Mouse (Mus musculus) hindbrain, embryonic 11.5 days (tissue): ENCODE data around the gene Sf1. TPM values are rescaled to one million over a fixed set of nuclear protein-coding genes. Genes with fewer than 3 reads are reported as not detected.
A peak's percentile ranks its signal among the peaks of the same experiment; 100 is the strongest.

ENCODE experiments used
- ATAC-seq: fragments of 200-750 bp; cut with Nextera tagmentation; 2 replicates; pipeline ENCODE4 v1.8.0; 2017; ENCODE audit warnings: mild to moderate bottlenecking, moderate TSS enrichment, moderate library complexity; ENCODE audit not compliant: low FRiP score
- DNase-seq: peaks from one replicate; pipeline ENCODE4 v3.0.0-alpha.2; 2015; ENCODE audit warnings: low spot score
- H3K27ac ChIP-seq: fragments of 300-500 bp; sonication (generic); 2 replicates; pipeline ENCODE4 v1.5.1; 2014; ENCODE audit warnings: mild to moderate bottlenecking, low read depth, low read length
- H3K27me3 ChIP-seq: fragments of 300-500 bp; sonication (generic); 2 replicates; pipeline ENCODE4 v1.6.1; 2014; ENCODE audit warnings: mild to moderate bottlenecking, low read length, moderate library complexity, mixed read lengths; ENCODE audit not compliant: control insufficient read depth, insufficient read depth
- H3K36me3 ChIP-seq: fragments of 300-500 bp; sonication (generic); 2 replicates; pipeline ENCODE4 v1.6.1; 2014; ENCODE audit warnings: mild to moderate bottlenecking, low read length, moderate library complexity, mixed read lengths; ENCODE audit not compliant: control insufficient read depth, insufficient read depth
- H3K4me1 ChIP-seq: fragments of 300-500 bp; sonication (generic); replicated peaks from 2 replicates; pipeline ENCODE4 v1.6.1; 2014; ENCODE audit warnings: low read length, mixed read lengths; ENCODE audit not compliant: control insufficient read depth, insufficient read depth
- H3K4me2 ChIP-seq: fragments of 300-500 bp; sonication (generic); replicated peaks from 2 replicates; pipeline ENCODE4 v1.6.1; 2014; ENCODE audit warnings: mild to moderate bottlenecking, low read depth, low read length
- H3K4me3 ChIP-seq: fragments of 300-500 bp; sonication (generic); 2 replicates; pipeline ENCODE4 v1.5.1; 2014; ENCODE audit warnings: low read depth, low read length
- H3K9ac ChIP-seq: fragments of 300-500 bp; sonication (generic); 2 replicates; pipeline ENCODE4 v1.6.1; 2014; ENCODE audit warnings: low read depth, low read length
- H3K9me3 ChIP-seq: fragments of 300-500 bp; sonication (generic); 2 replicates; pipeline ENCODE4 v1.6.1; 2016; ENCODE audit warnings: low read length; ENCODE audit not compliant: control insufficient read depth
- WGBS: fragments of 180-500 bp; shearing (Covaris S2); extraction: QIAGEN DNeasy Blood & Tissue Kit; methylation state at CpG from one replicate; pipeline ENCODE4 v1.1.7; 2014; 5-methylcytosine and 5-hydroxymethylcytosine counted together
- polyA plus RNA-seq: library from polyadenylated mRNA; unstranded; fragments of >200 nt; fragmentation: Nextera tagmentation; extraction: Ambion mirVana; gene quantifications from 2 replicates; pipeline ENCODE4 v1.2.1, GENCODE M21; 2014

Gene Sf1
- polyA plus RNA-seq, 1 experiment from 2014 or later, result 156 TPM

- peaks cover 24% of the 10 kb centered on the region for H3K4me1 ChIP-seq
- ATAC-seq, result peak; percentile 50; the same call in 1 of the 2 replicates
- H3K4me2 ChIP-seq, result 0 out of 2 replicates have a peak overlapping the region, but pooled peaks have one; percentile 0
- H3K36me3 ChIP-seq, result no peaks in the 10 kb centered on the region
- H3K9me3 ChIP-seq, result no peaks in the 10 kb centered on the region
- no peak overlapping the region for H3K4me3 ChIP-seq
- 5% methylated on average over 9 of the region's 9 CpGs for WGBS
- H3K27ac ChIP-seq, result peak overlapping the region; percentile 68
- H3K27me3 ChIP-seq, result peaks cover 25% of the 10 kb centered on the region
- peak; percentile 80 for DNase-seq
- peak overlapping the region; percentile 44; the same call in 1 of the 2 replicates for H3K9ac ChIP-seq
These were observed 52.8 kb downstream of the Sf1 start for GRCm38 (mm10) chr19:6416124-6416770.

DNA sequence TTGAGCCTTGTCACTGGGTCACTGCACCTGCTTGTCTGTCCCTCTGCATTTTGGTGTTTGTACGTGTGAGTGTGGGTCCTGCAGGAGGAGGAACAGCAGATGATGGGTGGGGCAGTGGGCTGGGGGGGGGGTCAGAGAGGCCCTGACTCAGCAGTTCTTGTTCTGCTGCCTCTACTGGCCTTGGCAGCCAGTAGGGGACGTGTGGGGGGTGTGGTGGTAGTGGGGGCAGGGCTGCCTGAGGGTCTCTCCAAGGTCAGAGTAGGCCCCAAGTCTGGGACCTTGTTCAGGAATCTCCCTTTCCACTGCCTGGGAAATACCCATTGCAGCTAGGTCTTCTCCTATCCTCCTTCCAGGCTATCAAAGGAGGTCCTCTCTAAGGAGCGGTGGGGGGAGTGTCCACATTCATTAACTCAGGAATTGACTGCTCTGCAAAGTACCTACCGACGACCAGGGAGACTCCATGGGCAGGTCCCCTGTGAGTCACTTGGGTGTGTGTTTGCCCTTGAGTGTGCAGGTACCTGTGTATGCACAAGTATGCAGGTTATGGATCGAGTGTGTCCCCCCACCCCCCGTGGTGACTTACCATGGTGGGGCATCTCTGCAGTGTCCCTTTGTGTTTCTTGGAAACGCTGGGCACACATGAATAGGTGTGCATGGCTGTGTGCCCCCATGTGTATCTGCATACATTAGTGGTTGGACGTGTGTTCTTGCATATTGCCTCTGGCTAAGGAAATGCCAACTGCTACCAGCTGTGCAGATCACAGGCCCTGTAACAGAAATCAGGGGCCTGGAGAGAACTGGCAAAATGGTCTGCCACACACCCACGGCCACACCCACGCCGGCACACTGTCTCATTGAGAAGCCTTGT, 53.6 kb downstream of the Sf1 start:
- H3K9me3 ChIP-seq, result no peaks in the 10 kb centered on the region
- H3K4me1 ChIP-seq, result peaks cover 24% of the 10 kb centered on the region
- peak overlapping the region; percentile 44; the same call in 1 of the 2 replicates for H3K9ac ChIP-seq
- DNase-seq, result no peak
- H3K27ac ChIP-seq, result peak overlapping the region; percentile 68
- H3K27me3 ChIP-seq, result peaks cover 29% of the 10 kb centered on the region
- peak overlapping the region; percentile 1; the same call in 1 of the 2 replicates for H3K4me2 ChIP-seq
- H3K4me3 ChIP-seq, result no peak overlapping the region
- WGBS, result 67% methylated on average over 12 of the region's 12 CpGs
- no peak for ATAC-seq
- H3K36me3 ChIP-seq, result no peaks in the 10 kb centered on the region

DNA sequence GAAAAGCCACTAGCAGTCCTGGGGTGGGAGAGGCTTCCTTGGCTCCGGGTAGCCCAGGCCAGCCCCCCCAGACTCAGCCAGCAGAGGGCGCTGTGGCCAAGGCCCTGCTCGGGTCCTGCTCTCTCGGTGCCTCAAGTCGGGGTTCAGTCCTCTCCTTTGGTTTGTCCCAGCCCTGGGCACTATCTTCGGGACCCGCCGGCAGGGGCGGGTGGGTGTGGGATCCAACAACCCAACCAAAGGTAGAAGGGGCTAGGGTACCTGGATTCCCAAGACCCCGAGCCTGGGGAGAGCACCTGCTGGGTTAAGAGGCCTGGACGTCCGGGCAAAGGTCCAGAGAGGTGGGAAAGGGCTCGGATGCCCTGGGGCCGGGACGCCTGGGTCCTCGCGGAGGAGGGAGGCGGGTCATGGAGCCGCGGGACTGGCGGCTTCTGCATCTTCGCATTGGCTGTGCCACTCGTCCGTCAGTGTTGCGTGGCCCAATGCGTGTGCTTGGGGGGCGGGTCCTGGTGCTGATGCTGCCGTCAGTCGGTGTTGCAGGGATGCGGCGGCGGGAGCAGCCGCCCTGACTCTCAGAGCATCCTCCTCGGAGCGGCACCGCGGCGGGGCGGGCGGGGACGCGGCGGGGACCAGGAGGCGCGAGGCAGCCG, 54.9 kb downstream of the Sf1 start, which contains the start of gene Nrxn2:
Gene Nrxn2 (plus strand): TSS at position 499 of the 647 bp plus-strand sequence.
- Histone ChIP-seq H3K9me3 (no peaks in the 10 kb centered on the region), H3K36me3 (no peaks in the 10 kb centered on the region), H3K4me3 (peak within 1 kb of the TSS; percentile 57), H3K27me3 (peaks cover 29% of the 10 kb centered on the region), H3K4me2 (peak within 1 kb of the TSS; percentile 89), H3K9ac (peak within 1 kb of the TSS; percentile 66), H3K27ac (peak within 1 kb of the TSS; percentile 76), H3K4me1 (peaks cover 24% of the 10 kb centered on the region)
- peak; percentile 89 for ATAC-seq
- WGBS, result under 1% methylated on average over 42 of the region's 46 CpGs
- DNase-seq, result peak; percentile 93

GRCm38 (mm10) chr19:6418984-6419692, 55.6 kb downstream of the Sf1 start:
- peak overlapping the region; percentile 75 for H3K27ac ChIP-seq
- no peaks in the 10 kb centered on the region for H3K9me3 ChIP-seq
- 11% methylated on average over 13 of the region's 23 CpGs for WGBS
- DNase-seq (no peak), ATAC-seq (peak; percentile 20; the same call in 1 of the 2 replicates)
- no peaks in the 10 kb centered on the region for H3K36me3 ChIP-seq
- peaks cover 29% of the 10 kb centered on the region for H3K27me3 ChIP-seq
- H3K9ac ChIP-seq, result peak overlapping the region; percentile 66
- peak overlapping the region; percentile 57 for H3K4me3 ChIP-seq
- peak overlapping the region; percentile 89 for H3K4me2 ChIP-seq
- H3K4me1 ChIP-seq, result peaks cover 24% of the 10 kb centered on the region

- no peak for DNase-seq
- no peak for ATAC-seq
- Histone ChIP-seq H3K27ac (no peak overlapping the region), H3K9ac (peak overlapping the region; percentile 66), H3K4me3 (peak overlapping the region; percentile 57), H3K9me3 (no peaks in the 10 kb centered on the region), H3K4me1 (peaks cover 27% of the 10 kb centered on the region), H3K27me3 (peaks cover 29% of the 10 kb centered on the region), H3K4me2 (peak overlapping the region; percentile 89), H3K36me3 (no peaks in the 10 kb centered on the region)
- 61% methylated on average over 9 of the region's 9 CpGs for WGBS
These were observed 56.4 kb downstream of the Sf1 start for GRCm38 (mm10) chr19:6419805-6420310.

GRCm38 (mm10) chr19:6420481-6421210, 57.2 kb downstream of the Sf1 start:
- WGBS, result 57% methylated on average over 19 of the region's 19 CpGs
- Histone ChIP-seq H3K9ac (0 out of 2 replicates have a peak overlapping the region, but pooled peaks have one; percentile 7), H3K9me3 (no peaks in the 10 kb centered on the region), H3K4me1 (peaks cover 27% of the 10 kb centered on the region), H3K4me3 (peak overlapping the region; percentile 57; the same call in 1 of the 2 replicates), H3K27ac (no peak overlapping the region), H3K4me2 (peak overlapping the region; percentile 89), H3K36me3 (no peaks in the 10 kb centered on the region), H3K27me3 (peaks cover 30% of the 10 kb centered on the region)
- ATAC-seq (no peak), DNase-seq (no peak)

DNA sequence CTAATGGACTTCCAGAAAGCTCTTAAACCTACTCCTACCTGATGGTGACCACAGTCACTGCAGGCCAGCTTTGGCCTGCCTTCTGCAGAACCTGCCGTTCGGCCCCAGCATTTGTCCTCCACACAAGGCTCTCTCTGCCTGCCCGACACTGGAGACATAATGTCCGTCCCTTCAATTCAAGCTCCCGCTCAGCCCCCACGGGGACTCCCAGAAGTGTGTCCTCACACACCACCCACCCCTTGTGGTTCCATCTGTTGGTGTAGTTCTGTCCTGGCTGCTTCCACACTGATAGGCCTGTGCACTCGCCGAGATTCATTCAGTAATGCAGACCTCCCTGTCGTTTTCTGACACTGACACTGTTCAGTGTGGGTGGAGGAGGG, 57.7 kb downstream of the Sf1 start:
- H3K27ac ChIP-seq, result no peak overlapping the region
- no peak for ATAC-seq
- H3K36me3 ChIP-seq, result no peaks in the 10 kb centered on the region
- peaks cover 35% of the 10 kb centered on the region for H3K27me3 ChIP-seq
- no peak overlapping the region for H3K4me3 ChIP-seq
- no peaks in the 10 kb centered on the region for H3K9me3 ChIP-seq
- 76% methylated on average over 9 of the region's 9 CpGs for WGBS
- DNase-seq, result no peak
- H3K9ac ChIP-seq, result no peak overlapping the region
- H3K4me1 ChIP-seq, result peaks cover 25% of the 10 kb centered on the region
- H3K4me2 ChIP-seq, result no peak overlapping the region
